Mouse (Mus musculus): ENCODE data around the gene Cfap97d1. TPM values are rescaled to one million over a fixed set of nuclear protein-coding genes. Genes with fewer than 3 reads are reported as not detected.

The Cfap97d1 gene
- polyA plus RNA-seq, 1 experiment from 2014 or later, result not detected

DNA sequence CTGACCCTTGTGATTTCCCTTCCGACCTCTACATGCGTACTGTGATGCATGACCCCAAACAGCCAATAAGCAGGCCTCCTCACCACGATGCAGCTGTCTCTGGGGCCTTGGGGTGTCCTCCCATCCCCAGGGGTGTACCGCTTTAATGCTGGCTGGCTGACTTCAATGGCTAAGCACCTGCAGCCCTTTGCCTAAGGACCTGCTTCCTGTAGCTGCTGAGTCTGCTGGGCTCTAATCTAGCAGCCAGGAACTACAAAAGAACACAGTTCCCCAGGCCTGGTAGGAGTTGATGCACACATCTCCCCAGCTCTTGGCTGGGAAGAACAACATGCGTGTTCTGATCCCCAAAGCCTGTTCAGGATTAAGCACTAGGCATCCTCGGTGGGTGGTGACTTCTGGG, 31.4 kb downstream of the Cfap97d1 start:
- Histone ChIP-seq H3K4me1 (peaks cover 13% of the 10 kb centered on the region), H3K27me3 (no peaks in the 10 kb centered on the region), H3K9ac (no peak overlapping the region), H3K36me3 (replicated peaks) (peaks cover 76% of the 10 kb centered on the region), H3K4me2 (no peak overlapping the region), H3K9me3 (no peaks in the 10 kb centered on the region), H3K27ac (no peak overlapping the region), H3K4me3 (replicated peaks) (no peak overlapping the region)
- WGBS, result 71% methylated on average over 6 of the region's 6 CpGs
- ATAC-seq (ENCODE audit: low FRiP score), result no peak

DNA sequence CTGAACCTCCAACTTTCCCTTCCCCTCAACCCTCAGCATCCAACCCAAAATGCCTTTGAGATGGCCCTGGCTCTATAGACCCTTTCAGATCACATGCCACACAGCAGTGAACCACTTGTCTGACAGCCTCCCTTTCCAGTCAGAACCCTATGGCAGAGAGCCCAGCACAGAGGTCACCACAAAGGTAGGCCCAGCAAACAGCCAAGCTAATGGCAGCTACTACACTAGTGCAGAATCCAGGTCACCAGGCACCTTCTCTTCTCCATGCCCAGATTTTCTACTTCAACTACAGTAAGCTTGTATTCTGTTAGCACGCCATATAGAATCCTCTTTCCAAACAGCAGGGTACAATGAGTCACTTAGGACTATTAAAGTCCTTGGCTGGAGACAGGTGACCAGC, 32.1 kb downstream of the Cfap97d1 start:
- Histone ChIP-seq H3K4me1 (peaks cover 7% of the 10 kb centered on the region), H3K36me3 (replicated peaks) (peaks cover 71% of the 10 kb centered on the region), H3K27ac (no peak overlapping the region), H3K9me3 (no peaks in the 10 kb centered on the region), H3K9ac (no peak overlapping the region), H3K4me3 (replicated peaks) (no peak overlapping the region), H3K27me3 (no peaks in the 10 kb centered on the region), H3K4me2 (no peak overlapping the region)
- no peak for ATAC-seq (ENCODE audit: low FRiP score)
- WGBS, result 94% methylated on average over 1 of the region's 1 CpGs

DNA sequence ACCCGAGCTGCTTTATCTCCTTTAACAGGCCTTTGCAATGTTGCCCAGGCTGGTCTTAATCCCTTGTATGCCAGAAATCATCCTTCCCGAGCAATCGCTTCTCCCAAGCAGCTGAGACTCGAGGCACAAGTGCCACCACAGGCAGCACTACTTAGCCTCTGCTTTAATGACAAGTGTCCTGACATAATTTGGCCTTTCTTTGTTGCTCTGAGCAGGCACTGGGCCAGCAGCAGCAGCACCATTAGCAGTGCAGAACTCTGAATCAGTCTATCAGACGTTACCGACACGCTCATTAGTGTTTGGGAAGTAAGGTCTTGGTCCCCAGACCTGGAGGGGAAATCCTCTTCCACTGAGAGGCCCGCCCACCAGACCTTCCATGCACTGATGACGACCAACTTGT, 35.7 kb downstream of the Cfap97d1 start:
- no peaks in the 10 kb centered on the region for H3K9me3 ChIP-seq
- no peak overlapping the region for H3K4me3 ChIP-seq (replicated peaks)
- 63% methylated on average over 9 of the region's 9 CpGs for WGBS
- H3K4me1 ChIP-seq, result peaks cover 8% of the 10 kb centered on the region
- no peak for ATAC-seq (ENCODE audit: low FRiP score)
- no peaks in the 10 kb centered on the region for H3K27me3 ChIP-seq
- peaks cover 65% of the 10 kb centered on the region for H3K36me3 ChIP-seq (replicated peaks)
- H3K9ac ChIP-seq, result no peak overlapping the region
- no peak overlapping the region for H3K27ac ChIP-seq
- no peak overlapping the region for H3K4me2 ChIP-seq

DNA sequence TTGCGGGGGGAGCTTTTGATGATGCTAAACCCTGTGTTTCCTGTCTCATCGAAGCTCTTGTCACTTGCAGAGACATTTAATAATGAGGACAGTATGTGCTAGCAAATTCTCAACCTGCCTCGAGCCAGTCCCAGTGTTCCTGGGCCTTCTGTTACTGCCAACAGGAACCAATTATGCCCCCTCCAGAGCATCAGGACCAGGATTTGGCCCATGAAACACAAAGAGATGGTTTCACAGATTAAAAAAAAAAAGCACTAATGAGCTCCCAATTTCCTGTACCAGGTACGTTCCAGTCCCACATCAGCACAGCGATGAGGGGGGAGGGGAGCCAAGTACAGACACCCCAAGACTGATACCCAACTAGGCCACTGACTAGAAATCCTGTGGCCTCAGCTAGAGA, 37.1 kb downstream of the Cfap97d1 start:
- Histone ChIP-seq H3K9ac (no peak overlapping the region), H3K4me2 (no peak overlapping the region), H3K4me1 (peaks cover 23% of the 10 kb centered on the region), H3K36me3 (replicated peaks) (peaks cover 53% of the 10 kb centered on the region), H3K27me3 (no peaks in the 10 kb centered on the region), H3K27ac (0 out of 2 replicates have a peak overlapping the region, but pooled peaks have one; percentile 46), H3K4me3 (replicated peaks) (no peak overlapping the region), H3K9me3 (no peaks in the 10 kb centered on the region)
- WGBS, result 83% methylated on average over 5 of the region's 5 CpGs
- no peak for ATAC-seq (ENCODE audit: low FRiP score)

DNA sequence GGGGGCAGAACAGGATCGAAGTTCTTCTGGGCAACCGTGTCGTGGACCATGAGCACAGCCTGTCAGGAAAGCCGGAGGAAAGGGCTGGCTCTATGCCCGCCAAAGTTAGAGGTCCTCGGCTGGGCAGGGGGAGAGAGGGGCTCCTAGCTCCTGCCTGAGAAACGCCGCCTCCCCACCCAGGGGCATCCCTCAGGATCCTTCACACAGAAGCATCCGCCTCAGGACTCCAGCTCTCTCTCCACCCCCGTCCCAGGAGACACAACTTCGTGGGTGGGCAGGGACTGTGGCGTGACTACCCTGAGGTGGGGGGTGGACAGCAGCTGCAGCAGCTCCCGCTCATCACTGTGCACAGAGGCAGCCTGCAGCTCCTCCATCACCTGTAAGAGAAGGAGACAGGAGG, 39.3 kb downstream of the Cfap97d1 start:
- Histone ChIP-seq H3K9me3 (no peaks in the 10 kb centered on the region), H3K4me2 (no peak overlapping the region), H3K36me3 (replicated peaks) (peaks cover 33% of the 10 kb centered on the region), H3K4me3 (replicated peaks) (no peak overlapping the region), H3K4me1 (peaks cover 38% of the 10 kb centered on the region), H3K9ac (no peak overlapping the region), H3K27me3 (no peaks in the 10 kb centered on the region), H3K27ac (no peak overlapping the region; the same call in 1 of the 2 replicates)
- 87% methylated on average over 13 of the region's 13 CpGs for WGBS
- ATAC-seq (ENCODE audit: low FRiP score), result no peak

DNA sequence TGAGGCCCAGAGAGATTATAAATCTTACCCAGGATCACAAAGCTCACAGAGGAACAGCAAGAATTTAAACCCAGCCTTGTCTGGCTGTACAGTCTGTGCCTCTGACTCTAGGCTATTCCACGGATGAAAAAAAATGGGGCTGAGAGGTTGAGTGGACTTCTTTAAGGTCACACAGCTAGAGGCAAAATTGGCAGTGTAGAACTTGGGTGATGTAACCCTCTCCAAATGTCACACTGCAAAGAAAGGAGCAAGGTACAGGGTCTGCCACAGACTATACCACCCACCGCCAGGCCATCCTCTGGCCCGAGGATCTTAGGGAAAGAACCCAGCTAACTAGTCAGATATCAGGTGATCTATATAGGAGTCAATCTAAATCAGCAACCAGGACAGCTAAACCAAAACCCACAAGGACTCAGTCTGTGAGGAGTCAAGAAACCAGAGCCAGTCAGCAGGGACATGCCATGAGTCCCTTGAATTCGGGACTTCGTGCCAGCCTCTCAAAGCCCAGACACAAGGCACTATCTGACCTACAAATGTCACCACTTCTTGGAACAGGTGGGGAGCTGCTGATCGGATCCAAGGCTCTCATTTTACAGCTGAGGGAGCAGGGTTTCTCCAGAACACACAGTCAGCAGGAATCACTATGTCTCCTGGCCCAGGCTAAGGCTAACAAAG, 40.1 kb downstream of the Cfap97d1 start:
- Histone ChIP-seq H3K36me3 (replicated peaks) (peaks cover 26% of the 10 kb centered on the region), H3K4me1 (peaks cover 38% of the 10 kb centered on the region), H3K27me3 (no peaks in the 10 kb centered on the region), H3K4me3 (replicated peaks) (no peak overlapping the region), H3K9ac (0 out of 2 replicates have a peak overlapping the region, but pooled peaks have one; percentile 85), H3K4me2 (no peak overlapping the region), H3K9me3 (no peaks in the 10 kb centered on the region), H3K27ac (no peak overlapping the region)
- ATAC-seq (ENCODE audit: low FRiP score), result no peak
- WGBS, result 90% methylated on average over 6 of the region's 6 CpGs

DNA sequence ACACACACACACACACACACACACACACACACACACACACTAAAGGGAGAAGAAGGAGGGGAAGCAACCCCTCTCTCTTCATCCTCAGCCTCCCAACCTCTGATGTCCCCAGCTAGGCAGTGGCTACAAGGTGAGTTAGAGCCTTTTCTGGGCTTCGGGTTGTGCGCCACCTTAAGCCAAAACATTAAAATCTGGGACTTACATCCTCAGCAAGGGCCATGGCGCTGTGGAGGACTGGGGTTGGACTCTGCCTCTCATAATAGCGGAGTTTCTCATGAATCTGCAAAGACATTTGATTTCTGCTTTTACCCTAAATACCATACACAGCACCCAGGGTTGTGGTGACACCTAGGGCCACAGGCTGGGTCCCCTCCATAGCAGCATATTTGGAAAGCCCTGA, 40.8 kb downstream of the Cfap97d1 start:
- H3K4me1 ChIP-seq, result peaks cover 35% of the 10 kb centered on the region
- peak overlapping the region; percentile 78 for H3K4me2 ChIP-seq
- no peaks in the 10 kb centered on the region for H3K27me3 ChIP-seq
- peaks cover 26% of the 10 kb centered on the region for H3K36me3 ChIP-seq (replicated peaks)
- no peaks in the 10 kb centered on the region for H3K9me3 ChIP-seq
- peak overlapping the region; percentile 85; the same call in 1 of the 2 replicates for H3K9ac ChIP-seq
- peak overlapping the region; percentile 69; the same call in 1 of the 2 replicates for H3K4me3 ChIP-seq (replicated peaks)
- WGBS, result 87% methylated on average over 4 of the region's 4 CpGs
- H3K27ac ChIP-seq, result 0 out of 2 replicates have a peak overlapping the region, but pooled peaks have one; percentile 20
- no peak for ATAC-seq (ENCODE audit: low FRiP score)

DNA sequence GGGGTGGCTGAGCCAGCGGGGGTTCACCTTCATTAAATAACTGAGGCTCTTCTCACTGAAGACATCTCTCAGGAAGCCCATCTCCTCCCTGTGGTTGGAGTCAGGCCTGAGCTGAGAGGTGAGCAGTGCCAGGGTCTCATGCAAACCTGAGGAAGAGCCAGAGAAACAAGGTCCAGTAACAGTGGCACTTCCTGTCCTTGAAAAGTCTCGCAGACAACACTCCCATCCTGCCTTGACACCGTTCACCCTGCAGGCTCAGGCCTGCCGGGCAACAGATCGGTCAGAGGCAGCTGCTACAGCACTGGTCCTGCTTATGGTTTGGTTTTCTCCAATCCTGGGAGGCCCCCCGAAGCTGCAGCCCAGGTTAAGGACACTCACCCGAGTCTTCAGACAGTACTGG, 41.3 kb downstream of the Cfap97d1 start:
- Histone ChIP-seq H3K27ac (0 out of 2 replicates have a peak overlapping the region, but pooled peaks have one; percentile 20), H3K27me3 (no peaks in the 10 kb centered on the region), H3K4me1 (peaks cover 34% of the 10 kb centered on the region), H3K9ac (peak overlapping the region; percentile 85), H3K4me2 (peak overlapping the region; percentile 78), H3K4me3 (replicated peaks) (peak overlapping the region; percentile 69), H3K36me3 (replicated peaks) (peaks cover 26% of the 10 kb centered on the region), H3K9me3 (no peaks in the 10 kb centered on the region)
- WGBS, result 38% methylated on average over 7 of the region's 7 CpGs
- ATAC-seq (ENCODE audit: low FRiP score), result no peak

DNA sequence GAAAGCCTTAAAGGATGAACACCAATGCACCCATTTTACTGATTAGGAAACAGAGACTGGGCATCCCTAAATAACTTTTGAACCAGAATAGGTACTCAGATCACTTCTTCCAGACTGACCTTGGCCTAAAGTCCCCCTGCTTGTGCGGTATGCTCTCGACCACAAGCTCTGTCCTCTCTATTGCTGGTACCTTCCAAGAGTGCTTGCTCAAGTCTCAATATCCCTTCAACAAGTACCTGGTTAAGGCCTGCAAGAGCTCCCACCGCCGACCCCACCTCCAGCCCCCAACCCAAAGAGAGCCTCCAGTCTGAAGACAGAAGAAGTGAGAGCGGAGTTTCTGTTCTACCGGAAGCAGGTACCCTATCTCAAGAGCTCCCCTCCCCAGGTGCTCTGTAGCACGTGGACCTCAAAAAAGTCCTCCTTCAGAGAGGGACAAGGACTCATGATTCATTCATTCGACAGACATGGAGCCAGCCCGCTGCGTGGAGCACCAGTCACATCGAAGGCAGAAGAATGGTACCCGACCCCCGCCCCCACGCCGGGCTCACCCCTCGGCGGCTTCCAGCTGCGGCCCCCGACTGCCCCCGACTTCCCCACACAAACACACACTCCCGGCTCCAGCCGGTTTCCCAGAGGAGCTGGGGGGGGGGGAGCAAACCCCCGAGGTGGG, 42.0 kb downstream of the Cfap97d1 start:
- ATAC-seq (ENCODE audit: low FRiP score), result no peak; the same call in 1 of the 2 replicates
- Histone ChIP-seq H3K27me3 (0 out of 2 replicates have a peak, but pooled peaks cover 2% of the 10 kb centered on the region), H3K27ac (peak overlapping the region; percentile 95), H3K9me3 (no peaks in the 10 kb centered on the region), H3K36me3 (replicated peaks) (peaks cover 26% of the 10 kb centered on the region), H3K9ac (peak overlapping the region; percentile 85), H3K4me2 (peak overlapping the region; percentile 78), H3K4me1 (peaks cover 34% of the 10 kb centered on the region), H3K4me3 (replicated peaks) (peak overlapping the region; percentile 69)
- 1% methylated on average over 23 of the region's 23 CpGs for WGBS

DNA sequence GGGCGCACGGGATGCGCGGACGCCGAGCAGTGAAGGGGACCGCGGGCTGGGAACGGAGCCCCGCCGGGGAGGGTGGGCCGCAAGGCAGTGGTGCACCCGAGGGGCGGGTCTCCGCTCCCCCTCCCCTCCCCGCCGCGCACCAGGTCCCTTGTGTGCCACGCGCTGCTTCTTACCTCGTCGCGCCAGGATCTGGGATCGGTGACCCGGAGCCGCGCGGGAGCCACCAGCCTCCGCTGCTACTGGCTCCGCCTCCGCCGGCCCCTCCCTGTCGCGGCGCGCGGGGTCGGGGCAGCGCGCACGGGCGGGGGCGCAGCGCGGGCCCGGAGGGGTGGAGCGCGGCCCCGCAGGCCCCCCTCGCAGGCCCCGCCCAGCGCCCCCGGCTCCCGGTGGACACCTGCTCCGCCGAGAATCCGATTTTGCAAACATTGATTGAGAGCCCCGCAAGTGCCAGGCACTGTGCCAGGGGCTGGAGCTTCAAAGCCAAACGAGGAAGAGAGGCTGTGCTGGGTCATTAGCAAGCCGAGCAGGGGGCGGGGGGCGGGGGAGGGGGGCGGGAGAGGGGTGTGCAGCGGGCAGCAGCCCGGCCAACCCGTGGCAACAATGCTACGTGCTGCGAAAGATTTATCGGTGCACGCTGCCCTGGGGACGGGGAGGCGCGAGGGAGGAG, 42.7 kb downstream of the Cfap97d1 start:
- peak overlapping the region; percentile 95 for H3K27ac ChIP-seq
- WGBS, result 2% methylated on average over 58 of the region's 73 CpGs
- peak overlapping the region; percentile 78 for H3K4me2 ChIP-seq
- peaks cover 24% of the 10 kb centered on the region for H3K36me3 ChIP-seq (replicated peaks)
- peak overlapping the region; percentile 69 for H3K4me3 ChIP-seq (replicated peaks)
- H3K9me3 ChIP-seq, result no peaks in the 10 kb centered on the region
- ATAC-seq (ENCODE audit: low FRiP score), result peak; percentile 90
- peaks cover 34% of the 10 kb centered on the region for H3K4me1 ChIP-seq
- peak overlapping the region; percentile 85 for H3K9ac ChIP-seq
- peaks cover 6% of the 10 kb centered on the region; the same call in 1 of the 2 replicates for H3K27me3 ChIP-seq

DNA sequence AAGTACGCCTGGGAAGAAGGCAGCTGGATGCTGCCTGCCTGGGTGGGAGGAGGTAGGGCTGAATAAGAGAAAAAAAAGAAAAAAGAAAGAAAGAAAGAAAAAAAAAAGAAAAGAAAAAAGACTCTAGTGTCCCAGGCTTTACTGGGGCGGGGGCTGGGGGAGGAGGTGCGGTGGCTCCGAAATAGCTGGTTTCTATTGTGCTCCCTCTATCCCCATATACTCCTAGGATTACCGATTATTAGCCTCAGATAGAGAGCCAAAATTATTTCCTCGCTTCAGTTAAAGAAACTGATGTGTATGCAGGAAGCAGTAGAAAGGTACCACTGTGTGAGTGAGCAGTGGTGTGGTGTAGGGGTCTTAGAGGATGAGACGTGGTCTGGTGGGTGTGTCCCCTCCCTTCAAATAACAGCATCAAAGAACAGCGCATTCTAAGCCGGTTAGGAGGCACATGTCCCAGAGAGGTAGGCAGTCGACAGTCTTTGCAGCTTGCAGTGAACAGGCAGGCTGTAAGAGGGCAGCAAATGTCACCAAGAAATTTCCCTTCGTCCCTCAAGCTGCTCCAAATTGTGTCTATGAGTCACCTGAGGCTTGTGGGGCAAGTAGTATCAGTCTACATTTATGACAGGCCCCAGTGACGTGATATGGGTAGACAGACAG, 43.4 kb downstream of the Cfap97d1 start:
- WGBS, result 4% methylated on average over 12 of the region's 12 CpGs
- peak; percentile 34 for ATAC-seq (ENCODE audit: low FRiP score)
- peaks cover 6% of the 10 kb centered on the region; the same call in 1 of the 2 replicates for H3K27me3 ChIP-seq

More for the DNA sequence above, 43.4 kb downstream of the Cfap97d1 start:
- Histone ChIP-seq H3K9ac (peak overlapping the region; percentile 85), H3K9me3 (no peaks in the 10 kb centered on the region), H3K4me3 (replicated peaks) (peak overlapping the region; percentile 69), H3K36me3 (replicated peaks) (peaks cover 17% of the 10 kb centered on the region), H3K4me1 (peaks cover 34% of the 10 kb centered on the region), H3K4me2 (peak overlapping the region; percentile 78), H3K27ac (peak overlapping the region; percentile 95)
